Mouse (Mus musculus) c-Kit-positive CD71-positive TER-119-positive erythroid progenitor cells, embryonic 14.5 days (primary cell): Measurements from ENCODE around the gene Tdg.
"Not testable (repeated sequence)": the region's sequence is repeated elsewhere in the genome, so short reads cannot be mapped to it uniquely, and the experiment has no call there.

Source experiments
- DNase-seq: peaks from one replicate; pipeline ENCODE4 v3.0.0-alpha.2; 2013; ENCODE audit warnings: low spot score

The Tdg gene

DNA sequence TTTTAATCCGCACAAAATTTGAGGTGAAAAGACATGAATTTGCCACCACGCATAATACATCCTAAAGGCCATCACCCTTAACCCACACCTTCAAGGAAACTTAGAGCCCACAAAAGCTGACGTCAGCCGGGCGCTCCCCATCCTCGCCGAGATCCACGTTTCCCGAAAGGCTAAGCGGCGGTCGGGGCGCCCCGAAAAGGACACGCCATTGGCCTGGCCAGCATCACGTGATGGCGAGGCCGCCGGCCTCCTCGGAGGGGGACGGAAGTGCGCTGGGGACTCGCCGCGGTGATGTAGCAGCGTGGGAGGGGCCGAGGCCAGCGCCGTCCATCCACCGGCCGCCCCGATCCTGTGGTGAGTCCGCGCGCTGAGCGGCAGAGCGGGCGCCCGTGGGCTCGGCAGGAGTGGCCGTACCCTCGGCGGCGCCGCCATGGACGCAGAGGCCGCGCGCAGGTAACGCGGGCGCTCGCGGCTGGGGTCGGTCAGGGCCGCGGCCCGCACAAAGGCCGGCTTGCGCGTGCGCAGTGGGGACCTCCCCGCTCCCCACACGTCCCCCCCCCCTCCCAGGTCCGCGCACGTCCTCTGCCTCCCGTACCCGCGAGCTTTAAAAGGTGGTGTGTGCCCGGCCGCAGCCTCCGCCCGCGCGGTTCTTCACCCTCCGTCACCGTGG lies at the start of gene Tdg:
Tdg (plus strand) TSS at position 243 of the 670 bp plus-strand sequence.
- peak; percentile 92 for DNase-seq

- DNase-seq: not testable (repeated sequence)
These were observed 40.0 kb upstream of the Tdg start for GRCm38 (mm10) chr10:82589673-82590072.

DNA sequence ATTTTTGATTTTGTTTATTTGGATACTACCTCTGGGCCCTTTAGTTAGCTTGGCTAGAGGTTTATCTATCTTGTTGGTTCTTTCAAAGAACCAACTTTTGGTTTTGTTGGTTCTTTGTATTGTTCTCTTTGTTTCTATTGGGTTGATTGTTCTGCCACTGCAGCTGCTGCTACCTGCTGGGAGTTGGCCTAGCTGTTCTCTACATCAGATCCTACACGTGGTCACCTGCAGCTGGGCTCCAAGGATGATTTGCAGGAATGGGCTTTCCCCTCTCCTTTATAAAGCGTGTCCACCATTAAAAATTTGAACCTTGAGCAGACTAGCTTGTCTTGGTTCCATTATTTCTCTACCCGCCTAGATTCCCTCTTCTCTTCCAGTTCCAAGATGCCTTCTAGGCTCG lies 35.2 kb upstream of the Tdg start:
- not testable (repeated sequence) for DNase-seq

DNA sequence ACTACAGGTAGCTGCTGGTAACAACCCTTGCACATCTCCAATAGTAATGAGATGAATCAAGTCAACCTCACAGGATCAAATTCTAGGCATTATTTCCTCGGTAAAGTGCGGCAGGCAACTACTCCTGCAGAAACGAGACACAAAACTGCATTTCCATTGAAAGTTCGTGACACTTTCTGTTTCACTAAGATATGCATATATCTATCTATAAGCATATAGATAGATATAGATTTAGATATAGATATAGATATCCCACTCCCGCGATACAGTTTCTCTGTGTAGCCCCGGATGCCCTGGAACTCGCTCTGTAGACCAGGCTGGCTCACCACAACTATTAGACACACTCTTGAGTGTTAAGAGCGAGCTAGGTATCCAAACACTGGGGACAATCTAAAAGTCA lies 7.4 kb upstream of the Tdg start:
- DNase-seq: no peak

DNA sequence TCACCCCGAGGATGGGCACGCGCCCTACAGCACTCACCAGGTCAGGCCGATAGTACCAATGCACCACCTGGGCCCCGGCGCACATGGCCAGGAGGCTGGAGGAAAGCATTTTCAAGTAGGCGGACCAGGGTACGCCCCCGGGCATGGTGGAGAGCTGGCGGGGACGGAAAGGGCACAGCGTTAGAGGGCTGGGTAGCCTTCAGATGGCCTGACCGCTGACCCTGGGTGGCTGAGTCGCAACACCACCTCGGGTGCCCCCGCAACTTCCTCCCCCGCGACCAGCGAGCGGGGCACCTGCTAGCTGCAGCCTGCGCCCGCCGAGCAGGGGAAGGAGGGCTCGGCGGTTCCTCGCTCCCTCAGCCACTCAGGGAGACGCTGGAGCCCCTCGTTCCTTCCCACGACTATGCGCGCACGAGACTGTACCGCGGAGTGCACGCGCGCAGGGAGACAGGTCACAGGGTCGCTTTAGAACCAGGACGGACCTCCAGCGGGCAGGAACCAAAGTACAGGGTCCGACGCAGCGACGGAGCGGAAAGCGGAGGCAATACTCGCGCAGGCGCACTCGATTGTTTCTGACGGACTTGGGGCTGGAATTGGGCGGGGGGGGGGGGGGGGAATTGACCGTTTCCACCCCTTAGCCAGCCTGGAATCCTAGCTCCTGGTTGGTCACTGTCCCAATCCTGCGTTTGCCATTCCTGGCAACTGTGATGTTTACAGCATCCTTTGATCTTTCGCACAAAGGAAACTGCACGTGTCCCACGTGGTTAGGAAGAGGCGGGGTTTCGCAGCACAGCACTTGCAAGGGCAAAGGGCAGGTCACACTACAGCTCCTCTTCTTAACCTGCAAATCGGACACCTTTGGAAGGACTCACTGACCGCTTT lies 6.7 kb upstream of the Tdg start, which contains the start of gene 1190007I07Rik:
1190007I07Rik (minus strand) TSS at position 558 of the 882 bp plus-strand sequence.
- DNase-seq: peak; percentile 66

GRCm38 (mm10) chr10:82623553-82623932 lies 6.1 kb upstream of the Tdg start:
- not testable (repeated sequence) for DNase-seq

DNA sequence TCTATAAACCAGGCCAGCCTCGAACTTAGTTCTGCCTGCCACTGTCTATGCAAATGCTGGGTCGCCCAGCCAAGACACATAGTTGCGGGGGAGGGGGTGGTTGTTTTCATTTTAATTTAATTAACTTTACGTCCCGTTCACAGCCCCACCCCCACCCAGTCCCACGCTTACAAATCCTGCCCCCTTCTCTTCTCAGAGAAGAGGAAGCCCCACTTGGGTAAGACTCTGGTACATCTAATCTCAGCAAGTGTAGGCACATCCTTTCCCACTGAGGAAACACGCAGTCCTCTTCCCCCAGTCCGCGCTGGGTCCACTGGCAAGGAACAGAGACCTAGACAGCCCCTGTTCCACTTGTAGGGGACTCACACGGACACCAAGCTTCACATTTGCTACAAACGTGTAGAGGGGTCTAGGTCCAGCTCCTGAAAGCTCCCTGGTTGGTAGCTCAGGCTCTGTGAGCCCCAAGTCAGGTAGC lies 480 bp upstream of the Tdg start:
- no peak for DNase-seq

DNA sequence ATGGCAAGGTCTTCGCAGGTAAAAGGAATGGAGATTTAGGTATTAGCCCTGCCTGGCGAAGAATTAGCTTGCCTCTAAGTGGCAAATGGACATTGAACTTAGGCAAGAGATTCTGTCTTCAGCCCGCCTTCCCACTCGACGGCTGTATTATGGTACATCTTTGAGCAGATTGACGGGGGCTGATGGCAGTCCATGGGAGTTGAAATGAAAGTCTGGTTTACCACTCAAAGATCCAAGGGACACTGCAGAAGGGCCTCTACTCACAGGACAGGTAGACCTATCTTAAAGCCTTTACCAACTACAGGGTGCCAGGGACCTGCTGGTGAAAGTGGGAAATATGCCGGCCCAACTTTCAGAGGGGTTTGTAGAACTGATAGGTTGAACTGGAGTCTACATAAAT lies 869 bp downstream of the Tdg start:
- peak; percentile 26 for DNase-seq

- no peak for DNase-seq
These were observed 1.5 kb downstream of the Tdg start for GRCm38 (mm10) chr10:82631133-82631532.

- DNase-seq: no peak
These were observed 3.1 kb downstream of the Tdg start for GRCm38 (mm10) chr10:82632496-82633280.

DNA sequence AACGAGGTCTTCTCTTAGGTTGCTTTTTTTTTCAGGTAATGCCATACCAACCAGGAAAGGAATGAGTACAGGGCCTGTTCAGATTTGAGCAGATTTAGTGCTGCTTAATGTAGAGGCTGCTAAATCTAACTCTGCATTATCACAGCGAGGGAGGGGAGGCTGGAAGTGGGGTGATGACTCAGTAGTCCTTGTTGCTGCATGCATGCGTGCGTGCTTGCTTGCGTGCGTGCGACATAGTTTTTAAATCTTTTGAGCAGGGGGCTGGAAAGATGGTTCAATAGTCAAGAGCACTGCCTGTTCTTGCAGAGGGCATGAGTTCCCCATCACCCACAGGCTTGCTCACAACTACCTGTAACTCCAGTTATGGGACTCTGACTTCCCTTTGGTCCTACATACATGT lies 4.7 kb downstream of the Tdg start:
- DNase-seq: no peak

- no peak for DNase-seq
These were observed 6.7 kb downstream of the Tdg start for GRCm38 (mm10) chr10:82636321-82636720.

- no peak for DNase-seq
These were observed 9.5 kb downstream of the Tdg start for GRCm38 (mm10) chr10:82639032-82639698.

DNA sequence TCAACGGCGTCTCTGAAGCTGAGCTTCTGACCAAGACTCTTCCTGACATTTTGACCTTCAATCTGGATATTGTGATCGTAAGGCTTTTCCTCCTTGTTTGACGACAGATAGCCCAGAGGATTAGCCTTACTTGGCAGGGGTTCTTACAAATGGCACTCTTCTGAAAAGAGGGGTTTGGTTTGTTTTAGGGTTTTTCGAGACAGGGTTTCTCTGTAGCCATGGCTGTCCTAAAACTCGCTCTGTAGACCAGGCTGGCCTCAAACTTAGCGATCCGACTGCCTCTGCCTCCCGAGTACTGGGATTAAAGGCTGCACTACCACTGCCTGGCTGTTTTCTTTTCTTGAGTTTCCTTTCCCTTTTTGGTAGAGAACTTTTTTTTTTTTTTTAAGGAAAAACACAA lies 11.9 kb downstream of the Tdg start:
- DNase-seq: no peak

DNA sequence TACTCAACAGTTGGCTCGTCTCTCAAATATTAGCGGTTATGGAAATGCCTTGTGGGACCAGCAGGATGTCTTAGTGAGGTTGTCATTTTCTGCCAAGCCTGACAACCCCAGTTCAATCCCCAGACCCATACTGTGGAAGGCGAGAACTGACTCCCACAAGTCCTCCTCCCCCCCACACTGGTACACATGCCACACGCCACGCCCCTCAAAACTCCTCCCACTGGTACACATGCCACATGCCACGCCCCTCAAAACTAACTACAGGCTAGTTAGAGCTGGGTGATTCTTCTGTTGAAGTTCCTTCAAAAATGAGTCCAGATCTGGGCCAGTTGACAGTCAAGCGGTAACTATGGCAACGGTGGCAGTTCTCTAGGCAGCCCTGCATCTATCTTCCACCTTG lies 16.5 kb downstream of the Tdg start:
- DNase-seq: no peak

DNA sequence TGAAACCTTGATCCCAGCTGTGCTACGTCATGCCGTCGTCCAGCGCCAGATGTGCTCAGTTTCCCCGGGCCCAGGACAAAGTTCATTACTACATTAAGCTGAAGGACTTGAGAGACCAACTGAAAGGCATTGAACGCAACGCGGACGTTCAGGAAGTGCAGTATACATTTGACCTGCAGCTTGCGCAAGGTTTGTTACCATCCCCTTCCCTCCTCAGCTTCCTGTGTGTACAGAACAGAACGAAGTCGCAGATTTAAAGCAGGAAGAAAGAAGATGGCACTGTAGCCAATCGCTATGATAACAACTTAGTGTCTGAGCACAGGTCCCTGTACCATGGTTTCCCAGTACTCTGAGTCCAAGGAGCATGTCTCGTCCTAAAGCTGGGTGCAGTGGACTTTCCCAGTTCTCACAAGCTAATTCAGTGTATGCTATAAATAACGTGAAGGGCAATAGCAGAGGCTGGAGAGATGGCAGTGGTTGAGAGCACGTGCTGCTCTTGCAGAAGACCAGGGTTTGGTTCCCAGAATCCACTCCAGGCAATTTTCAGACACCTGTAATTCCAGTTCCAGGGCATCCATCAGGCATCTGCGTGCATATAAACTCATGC lies 17.7 kb downstream of the Tdg start:
- no peak for DNase-seq

DNA sequence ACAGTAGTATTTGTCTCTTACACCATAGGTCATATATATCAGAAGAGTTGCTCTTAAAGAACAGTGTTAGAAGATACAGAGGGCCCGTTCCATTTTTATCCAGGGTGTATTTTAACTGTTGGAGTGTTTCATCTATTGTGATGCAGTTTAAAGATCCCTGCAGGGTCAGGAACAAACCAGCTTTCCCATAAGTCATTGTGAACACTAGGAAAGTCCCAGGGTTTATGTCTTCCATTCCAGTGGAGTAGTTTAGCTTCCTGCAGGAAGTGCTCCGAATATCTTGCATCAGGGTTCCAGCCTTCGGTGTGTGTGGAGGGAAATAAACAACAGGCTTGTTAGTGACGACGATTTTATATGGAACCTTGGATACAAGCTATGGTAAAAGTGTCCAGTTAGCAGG lies 21.6 kb downstream of the Tdg start:
- no peak for DNase-seq

DNA sequence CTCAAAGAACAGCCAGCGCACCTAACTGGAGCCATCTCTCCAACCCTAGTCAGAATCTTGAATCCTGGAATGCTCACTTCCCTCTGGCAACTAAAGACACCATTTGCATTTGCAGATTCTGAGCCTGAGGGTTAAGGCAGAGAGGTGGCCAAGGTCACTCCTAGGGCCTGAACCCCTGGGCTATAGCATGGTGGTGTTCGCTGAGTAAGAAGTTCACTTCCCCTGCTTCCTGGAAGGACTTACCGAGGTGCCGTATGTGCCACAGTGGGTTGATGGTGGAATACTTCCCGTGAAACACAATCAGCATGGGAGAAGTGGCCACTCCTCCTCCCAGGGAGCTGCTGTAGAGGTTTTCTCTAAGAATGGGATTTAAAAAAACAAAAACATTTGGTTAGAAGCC lies 23.0 kb downstream of the Tdg start:
- no peak for DNase-seq

- no peak for DNase-seq
These were observed 25.0 kb downstream of the Tdg start for GRCm38 (mm10) chr10:82654581-82654980.

DNA sequence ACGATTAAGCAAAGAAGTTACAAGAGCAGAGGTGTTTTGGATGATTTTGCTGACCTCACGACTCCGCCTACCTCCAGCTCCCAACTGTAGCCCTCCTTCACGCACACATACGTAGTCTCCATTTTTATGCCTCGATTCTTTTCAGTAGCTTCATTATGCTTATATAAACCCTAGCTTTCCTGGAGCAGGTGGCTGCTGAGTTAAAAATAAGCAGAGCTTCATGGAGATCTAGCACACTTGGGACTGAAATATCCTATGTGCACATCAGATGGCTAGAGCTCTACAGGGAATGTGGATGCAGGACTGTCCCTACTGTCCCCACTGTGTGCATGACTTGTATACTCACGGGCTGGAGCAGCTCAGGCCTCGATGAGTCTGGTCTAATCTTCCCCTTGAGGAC lies 32.2 kb downstream of the Tdg start:
- DNase-seq: no peak

DNA sequence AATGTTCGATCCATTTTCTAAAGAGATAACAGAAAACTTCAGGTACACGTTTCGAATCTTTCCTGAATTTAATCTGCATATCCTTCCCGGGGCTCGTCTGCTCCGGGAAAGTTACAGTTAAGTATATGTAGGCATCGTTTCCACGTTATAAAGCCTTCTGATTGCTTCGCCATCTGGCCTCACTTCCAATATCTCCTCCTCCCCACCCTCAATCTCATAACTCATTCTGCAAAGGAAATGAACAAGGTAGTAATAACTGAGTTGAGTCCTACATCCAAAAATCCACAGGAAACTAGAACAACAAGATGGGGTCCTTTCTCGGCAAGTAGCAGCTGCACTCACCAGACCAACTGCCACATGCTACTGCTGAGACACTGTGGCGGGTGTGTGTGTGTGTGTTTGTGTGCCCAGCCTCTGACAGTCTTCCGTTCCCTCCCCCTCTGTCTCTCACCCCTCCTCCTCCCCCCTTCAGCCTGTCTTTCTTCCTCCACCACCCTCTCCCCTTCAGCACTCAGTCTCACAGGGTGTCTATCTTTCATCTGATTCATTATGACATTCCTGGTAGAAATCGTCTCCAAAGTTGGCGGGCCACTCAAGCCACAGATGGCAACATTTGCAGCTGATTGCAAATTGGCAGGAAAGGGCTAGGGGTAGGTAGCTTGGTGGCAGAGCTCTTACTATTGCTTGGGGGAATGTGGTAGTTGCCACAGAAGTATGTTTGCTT lies 32.8 kb downstream of the Tdg start:
- no peak for DNase-seq
